Mouse (Mus musculus): ENCODE results near the gene Ly75.

GRCm38 (mm10) chr2:60382858-60383669, at the start of gene Ly75:
- no peak for TF ChIP-seq TAL1 (conservative IDR thresholded peaks at IDR 0.05; ENCODE audit: low read depth, low read length)
- no peak for TF ChIP-seq CTCF (IDR thresholded peaks at IDR 0.05; ENCODE audit: low read depth, low read length)
